Mouse (Mus musculus) hindbrain, embryonic 16.5 days (tissue): ENCODE measurements at regions not wholly inside any gene's neighbourhood (a gene's known extent, or its start where the extent isn't known, plus 50 kb on each side); places are given as distances from the start of the nearest gene placed in this dataset.
"Not testable (repeated sequence)": the region's sequence is repeated elsewhere in the genome, so short reads cannot be mapped to it uniquely, and the experiment has no call there.

ENCODE experiments used
- ATAC-seq: fragments of 200-750 bp; cut with Nextera tagmentation; 2 replicates; pipeline ENCODE4 v1.8.0; 2017; ENCODE audit warnings: moderate TSS enrichment, moderate library complexity
- H3K27ac ChIP-seq: fragments of 300-500 bp; sonication (generic); 2 replicates; pipeline ENCODE4 v1.5.1; 2014; ENCODE audit warnings: low read depth, mild to moderate bottlenecking, control low read depth, low read length, moderate library complexity
- H3K27me3 ChIP-seq: fragments of 300-500 bp; sonication (generic); replicated peaks from 2 replicates; pipeline ENCODE4 v1.6.1; 2014; ENCODE audit warnings: low read length; ENCODE audit not compliant: control insufficient read depth, insufficient read depth
- H3K36me3 ChIP-seq: fragments of 300-500 bp; sonication (generic); 2 replicates; pipeline ENCODE4 v1.6.1; 2014; ENCODE audit warnings: mild to moderate bottlenecking, low read length, moderate library complexity, mixed read lengths; ENCODE audit not compliant: control insufficient read depth, insufficient read depth
- H3K4me1 ChIP-seq: fragments of 300-500 bp; sonication (generic); 2 replicates; pipeline ENCODE4 v1.6.1; 2014; ENCODE audit warnings: low read depth, low read length; ENCODE audit not compliant: control insufficient read depth, insufficient read depth
- H3K4me2 ChIP-seq: fragments of 300-500 bp; sonication (generic); 2 replicates; pipeline ENCODE4 v1.6.1; 2014; ENCODE audit warnings: mild to moderate bottlenecking, low read length, control low read depth, moderate library complexity
- H3K4me3 ChIP-seq: fragments of 300-500 bp; sonication (generic); 2 replicates; pipeline ENCODE4 v1.5.1; 2014; ENCODE audit warnings: mild to moderate bottlenecking, low read length, control low read depth, moderate library complexity
- H3K9ac ChIP-seq: fragments of 300-500 bp; sonication (generic); 2 replicates; pipeline ENCODE4 v1.6.1; 2014; ENCODE audit warnings: low read depth, mild to moderate bottlenecking, control low read depth, low read length, moderate library complexity
- H3K9me3 ChIP-seq: fragments of 300-500 bp; sonication (generic); 2 replicates; pipeline ENCODE4 v1.6.1; 2014; ENCODE audit warnings: mild to moderate bottlenecking, low read length, moderate library complexity; ENCODE audit not compliant: control insufficient read depth
- WGBS: fragments of 180-500 bp; shearing (Covaris S2); extraction: QIAGEN DNeasy Blood & Tissue Kit; methylation state at CpG from one replicate; pipeline ENCODE4 v1.1.7; 2014; 5-methylcytosine and 5-hydroxymethylcytosine counted together

GRCm38 (mm10) chr3:121589494-121589885 lies 57.3 kb upstream of the Slc44a3 start:
- Histone ChIP-seq H3K36me3 (no peaks in the 10 kb centered on the region), H3K4me1 (no peaks in the 10 kb centered on the region), H3K9ac (no peak overlapping the region), H3K9me3 (no peaks in the 10 kb centered on the region), H3K4me2 (no peak overlapping the region), H3K27ac (no peak overlapping the region), H3K4me3 (no peak overlapping the region), H3K27me3 (no peaks in the 10 kb centered on the region)
- WGBS: 93% methylated on average over 9 of the region's 9 CpGs
- ATAC-seq: no peak

- ATAC-seq: no peak
- Histone ChIP-seq H3K27me3 (no peaks in the 10 kb centered on the region), H3K4me2 (no peak overlapping the region), H3K9me3 (no peaks in the 10 kb centered on the region), H3K4me1 (no peaks in the 10 kb centered on the region), H3K4me3 (no peak overlapping the region), H3K27ac (no peak overlapping the region), H3K9ac (no peak overlapping the region), H3K36me3 (no peaks in the 10 kb centered on the region)
- 69% methylated on average over 14 of the region's 14 CpGs for WGBS
These were observed 56.7 kb upstream of the Slc44a3 start for GRCm38 (mm10) chr3:121588737-121589493.

- Histone ChIP-seq H3K27me3 (no peaks in the 10 kb centered on the region), H3K27ac (no peak overlapping the region), H3K4me2 (no peak overlapping the region), H3K36me3 (no peaks in the 10 kb centered on the region), H3K4me3 (no peak overlapping the region), H3K9me3 (no peaks in the 10 kb centered on the region), H3K4me1 (no peaks in the 10 kb centered on the region), H3K9ac (no peak overlapping the region)
- no peak for ATAC-seq
- 92% methylated on average over 5 of the region's 5 CpGs for WGBS
These were observed 53.1 kb upstream of the Slc44a3 start for GRCm38 (mm10) chr3:121585306-121585705.

GRCm38 (mm10) chr3:121584736-121585151 lies 52.5 kb upstream of the Slc44a3 start:
- no peaks in the 10 kb centered on the region for H3K27me3 ChIP-seq
- no peak overlapping the region for H3K27ac ChIP-seq
- WGBS: 89% methylated on average over 5 of the region's 5 CpGs
- no peak overlapping the region for H3K4me2 ChIP-seq
- H3K4me1 ChIP-seq: no peaks in the 10 kb centered on the region
- H3K4me3 ChIP-seq: no peak overlapping the region
- H3K9ac ChIP-seq: no peak overlapping the region
- no peak for ATAC-seq
- no peaks in the 10 kb centered on the region for H3K9me3 ChIP-seq
- H3K36me3 ChIP-seq: no peaks in the 10 kb centered on the region

GRCm38 (mm10) chr3:121584317-121584716 lies 52.1 kb upstream of the Slc44a3 start:
- Histone ChIP-seq H3K4me2 (no peak overlapping the region), H3K27me3 (no peaks in the 10 kb centered on the region), H3K9me3 (no peaks in the 10 kb centered on the region), H3K9ac (no peak overlapping the region), H3K4me1 (no peaks in the 10 kb centered on the region), H3K36me3 (no peaks in the 10 kb centered on the region), H3K27ac (no peak overlapping the region), H3K4me3 (no peak overlapping the region)
- ATAC-seq: no peak

- not testable (repeated sequence) for ATAC-seq, H3K27me3 ChIP-seq, H3K9me3 ChIP-seq
These were observed 50.5 kb upstream of the Slc44a3 start for GRCm38 (mm10) chr3:121582711-121583110.

More at GRCm38 (mm10) chr3:121582711-121583110, 50.5 kb upstream of the Slc44a3 start:
- WGBS: 88% methylated on average over 4 of the region's 4 CpGs
- not testable (repeated sequence) for H3K9ac ChIP-seq, H3K4me2 ChIP-seq, H3K4me1 ChIP-seq, H3K36me3 ChIP-seq, H3K27ac ChIP-seq, H3K4me3 ChIP-seq
